ENCODE assay signal across 26 mouse cellular contexts in the genomic region with DNA sequence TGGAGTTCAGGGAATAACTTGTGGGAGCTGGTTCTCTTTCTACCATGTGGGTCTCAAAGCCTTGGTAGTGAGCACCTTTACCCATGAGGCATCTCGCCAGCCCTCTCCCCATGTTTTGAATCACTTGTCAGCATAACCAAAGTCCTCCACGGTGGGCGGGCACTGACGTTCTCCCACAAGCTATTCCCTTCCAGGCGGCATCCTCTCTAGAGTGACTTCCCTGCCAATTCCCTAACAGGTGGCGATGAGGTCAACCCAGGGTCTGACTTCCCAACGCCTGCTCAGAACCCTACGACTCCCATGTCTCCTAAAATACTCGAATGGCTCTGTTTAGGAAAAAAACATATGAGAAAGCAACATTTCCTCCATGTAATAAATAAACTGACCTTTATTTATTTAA. TPM values are rescaled to one million over a fixed set of nuclear protein-coding genes. Genes with fewer than 3 reads are reported as not detected.
DNase-seq lines count a peak whose midpoint lies in the region; ATAC-seq and TF ChIP-seq lines count a peak whose summit lies in the region.
"Had no signal": no experiment of that assay in that cellular context is flagged by ENCODE, and none has a peak within 500 bp of the region (broad histone marks: within the 10 kb centered on the region; RNA-seq: fewer than 3 reads in every experiment).

No protein-coding gene starts in this region.

- peak; percentile 24 for DNase-seq in kidney, adult 18-20 months
- DNase-seq in limb, embryonic 14.5 days (ENCODE audit: low spot score) = peak; percentile 12
- DNase-seq in limb, embryonic 10.5 days (ENCODE audit: low spot score) = no peak
- DNase-seq in kidney, postnatal 25 days = peak; percentile 61 to 64
- DNase-seq in adrenal gland, adult 8-10 months = no peak
- no peak for DNase-seq in lung, adult 2 months
- DNase-seq: adrenal gland, postnatal 10 days; B cell, adult 2 months; cerebellum, adult 11 months; cerebellum, adult 2 months; cerebellum, adult 9-11 months; cerebellum, postnatal 25 days; forebrain, postnatal 0 days; gastrocnemius, adult 2 months; gastrocnemius, postnatal 14 days; heart, adult 11 months had no signal

- TF ChIP-seq CTCF in lung, adult 2 months (IDR thresholded peaks at IDR 0.05; ENCODE audit: insufficient read depth, low read length) = no peak

- ATAC-seq in kidney, embryonic 16.5 days (ENCODE audit: low FRiP score, low TSS enrichment) = no peak
- ATAC-seq in limb, embryonic 14.5 days (ENCODE audit: low FRiP score, low read depth) = no peak
- ATAC-seq: CD4-positive, CD25-positive, alpha-beta regulatory T cell, adult 4 months; forebrain, embryonic 14.5 days; forebrain, postnatal 0 days had no signal

- no peak overlapping the region for H3K27ac ChIP-seq in kidney, embryonic 16.5 days (ENCODE audit: low read length)
- no peak overlapping the region for H3K27ac ChIP-seq in limb, embryonic 14.5 days (replicated peaks; ENCODE audit: low read depth, low read length)
- H3K27ac ChIP-seq in limb, embryonic 10.5 days = no peak overlapping the region
- H3K27ac ChIP-seq: embryonic facial prominence, embryonic 12.5 days; embryonic facial prominence, embryonic 15.5 days; gastrocnemius, adult 2 months; hindbrain, embryonic 12.5 days; hindbrain, embryonic 15.5 days had no signal

- no peak overlapping the region for H3K9ac ChIP-seq in kidney, embryonic 16.5 days (replicated peaks; ENCODE audit: low read length)
- no peak overlapping the region for H3K9ac ChIP-seq in limb, embryonic 14.5 days (ENCODE audit: low read depth, low read length, severe bottlenecking)
- H3K9ac ChIP-seq: embryonic facial prominence, embryonic 12.5 days; embryonic facial prominence, embryonic 15.5 days; forebrain, postnatal 0 days; hindbrain, embryonic 12.5 days; hindbrain, embryonic 15.5 days had no signal

- no peaks in the 10 kb centered on the region for H3K36me3 ChIP-seq in kidney, embryonic 16.5 days (ENCODE audit: insufficient read depth, low read length)
- no peaks in the 10 kb centered on the region for H3K36me3 ChIP-seq in limb, embryonic 14.5 days (ENCODE audit: control insufficient read depth, insufficient read depth, low read length)
- no peaks in the 10 kb centered on the region for H3K36me3 ChIP-seq in limb, embryonic 10.5 days
- H3K36me3 ChIP-seq: embryonic facial prominence, embryonic 12.5 days; embryonic facial prominence, embryonic 15.5 days; hindbrain, embryonic 12.5 days; hindbrain, embryonic 15.5 days had no signal

- no peak overlapping the region for H3K4me2 ChIP-seq in kidney, embryonic 16.5 days (replicated peaks; ENCODE audit: low read depth, low read length)
- H3K4me2 ChIP-seq in limb, embryonic 14.5 days (replicated peaks; ENCODE audit: low read depth, low read length, severe bottlenecking) = no peak overlapping the region
- H3K4me2 ChIP-seq: embryonic facial prominence, embryonic 12.5 days; embryonic facial prominence, embryonic 15.5 days; heart, embryonic 11.5 days; hindbrain, embryonic 12.5 days; hindbrain, embryonic 15.5 days had no signal

- no peaks in the 10 kb centered on the region for H3K4me1 ChIP-seq in kidney, embryonic 16.5 days (ENCODE audit: insufficient read depth, low read length)
- H3K4me1 ChIP-seq in limb, embryonic 14.5 days (ENCODE audit: control insufficient read depth, insufficient read depth, low read length) = no peaks in the 10 kb centered on the region
- no peaks in the 10 kb centered on the region for H3K4me1 ChIP-seq in limb, embryonic 10.5 days
- no peaks in the 10 kb centered on the region for H3K4me1 ChIP-seq in lung, adult 2 months (ENCODE audit: control insufficient read depth, insufficient read depth, low read length)
- H3K4me1 ChIP-seq: embryonic facial prominence, embryonic 12.5 days; hindbrain, embryonic 12.5 days; hindbrain, embryonic 15.5 days had no signal

- no peaks in the 10 kb centered on the region for H3K9me3 ChIP-seq in kidney, embryonic 16.5 days (ENCODE audit: low read length)
- no peaks in the 10 kb centered on the region for H3K9me3 ChIP-seq in limb, embryonic 14.5 days (ENCODE audit: control insufficient read depth, low read length)
- no peaks in the 10 kb centered on the region for H3K9me3 ChIP-seq in limb, embryonic 10.5 days (replicated peaks)
- H3K9me3 ChIP-seq: embryonic facial prominence, embryonic 12.5 days; embryonic facial prominence, embryonic 15.5 days; hindbrain, embryonic 12.5 days; hindbrain, embryonic 15.5 days had no signal

- no peak overlapping the region for H3K4me3 ChIP-seq in kidney, embryonic 16.5 days (ENCODE audit: low read length)
- no peak overlapping the region for H3K4me3 ChIP-seq in limb, embryonic 14.5 days (replicated peaks; ENCODE audit: low read length)
- no peak overlapping the region for H3K4me3 ChIP-seq in limb, embryonic 10.5 days
- H3K4me3 ChIP-seq in lung, adult 2 months (replicated peaks; ENCODE audit: extremely low read depth, low read depth, low read length) = no peak overlapping the region
- H3K4me3 ChIP-seq: embryonic facial prominence, embryonic 12.5 days; embryonic facial prominence, embryonic 15.5 days; gastrocnemius, adult 2 months; hindbrain, embryonic 12.5 days; hindbrain, embryonic 15.5 days had no signal

- TF ChIP-seq POLR2A in limb, embryonic 14.5 days (IDR thresholded peaks at IDR 0.05; ENCODE audit: borderline replicate concordance, extremely low read depth, insufficient read depth, insufficient read length) = no peak
- TF ChIP-seq POLR2A in lung, adult 2 months (IDR thresholded peaks at IDR 0.05; ENCODE audit: borderline replicate concordance, extremely low read depth, low read depth, low read length) = no peak

- H3K27me3 ChIP-seq in kidney, embryonic 16.5 days (ENCODE audit: insufficient read depth, low read length) = no peaks in the 10 kb centered on the region
- no peaks in the 10 kb centered on the region for H3K27me3 ChIP-seq in limb, embryonic 14.5 days (ENCODE audit: control insufficient read depth, insufficient read depth, low read length)
- no peaks in the 10 kb centered on the region for H3K27me3 ChIP-seq in limb, embryonic 10.5 days (ENCODE audit: low read depth, poor library complexity, severe bottlenecking)
- H3K27me3 ChIP-seq: embryonic facial prominence, embryonic 12.5 days; embryonic facial prominence, embryonic 15.5 days; hindbrain, embryonic 12.5 days; hindbrain, embryonic 15.5 days had no signal

- 54% methylated on average over 9 of the region's 9 CpGs for WGBS in kidney, embryonic 16.5 days
- WGBS in limb, embryonic 14.5 days = 53% methylated on average over 9 of the region's 9 CpGs
- WGBS in limb, embryonic 10.5 days = 57% methylated on average over 9 of the region's 9 CpGs
- 53% methylated on average over 9 of the region's 9 CpGs for WGBS in lung, adult 2 months

RNA-seq across cellular contexts. Expression of gene Ikzf4, which starts 12.1 kb away (rescaled TPM):
- polyA plus RNA-seq in kidney, embryonic 16.5 days (2015; fragmentation: Nextera tagmentation; extraction: Ambion mirVana) = 1.4 and 2.0 TPM in 2 replicates
- polyA plus RNA-seq in limb, embryonic 14.5 days (2012; rRNA removed) = 8.0 and 10.3 TPM in 2 replicates
- 4.6 and 5.2 TPM in 2 replicates for polyA plus RNA-seq in limb, embryonic 14.5 days (2014; fragmentation: Nextera tagmentation; extraction: Ambion mirVana)
- 2.4 and 2.9 TPM in 2 replicates for polyA plus RNA-seq in limb, embryonic 10.5 days (2016; fragmentation: Nextera tagmentation; extraction: Ambion mirVana)
- total RNA-seq in adrenal gland, adult 8-10 months (2022) = 10 to 100 TPM in 1 of 4 experiments, 1 to 10 TPM in 3; 1.6 to 10.8 (median 3.7) TPM
- 2.7 and 4.4 TPM in 2 replicates for polyA plus RNA-seq in lung, adult 2 months (2012; rRNA removed)
- total RNA-seq: common myeloid progenitor, adult 5-6 weeks; MEL had no signal

RNA-seq across cellular contexts. Expression of gene Suox, which starts 16.0 kb away (rescaled TPM):
- polyA plus RNA-seq in kidney, embryonic 16.5 days (2015; fragmentation: Nextera tagmentation; extraction: Ambion mirVana) = 15.9 and 16.3 TPM in 2 replicates
- 17.0 and 17.7 TPM in 2 replicates for polyA plus RNA-seq in limb, embryonic 14.5 days (2012; rRNA removed)
- polyA plus RNA-seq in limb, embryonic 14.5 days (2014; fragmentation: Nextera tagmentation; extraction: Ambion mirVana) = 13.1 and 16.3 TPM in 2 replicates
- polyA plus RNA-seq in limb, embryonic 10.5 days (2016; fragmentation: Nextera tagmentation; extraction: Ambion mirVana) = 11.3 and 12.5 TPM in 2 replicates
- total RNA-seq in adrenal gland, adult 8-10 months (2022) = 10 to 100 TPM; 28.7 to 35.1 (median 31.4) TPM
- polyA plus RNA-seq in lung, adult 2 months (2012; rRNA removed) = 8.9 and 15.3 TPM in 2 replicates

RNA-seq across cellular contexts. Expression of gene Rps26, which starts 31.3 kb away (rescaled TPM):
- 628 and 640 TPM in 2 replicates for polyA plus RNA-seq in kidney, embryonic 16.5 days (2015; fragmentation: Nextera tagmentation; extraction: Ambion mirVana)
- 1,619 and 1,662 TPM in 2 replicates for polyA plus RNA-seq in limb, embryonic 14.5 days (2012; rRNA removed)
- 1,135 and 1,177 TPM in 2 replicates for polyA plus RNA-seq in limb, embryonic 14.5 days (2014; fragmentation: Nextera tagmentation; extraction: Ambion mirVana)
- 592 and 676 TPM in 2 replicates for polyA plus RNA-seq in limb, embryonic 10.5 days (2016; fragmentation: Nextera tagmentation; extraction: Ambion mirVana)
- total RNA-seq in adrenal gland, adult 8-10 months (2022) = 100 to 1,000 TPM; 401 to 777 (median 537) TPM
- 421 and 530 TPM in 2 replicates for polyA plus RNA-seq in lung, adult 2 months (2012; rRNA removed)

RNA-seq across cellular contexts. Expression of gene Rab5b, which starts 38.2 kb away (rescaled TPM):
- polyA plus RNA-seq in kidney, embryonic 16.5 days (2015; fragmentation: Nextera tagmentation; extraction: Ambion mirVana) = 84.4 and 86.0 TPM in 2 replicates
- 88.3 and 96.3 TPM in 2 replicates for polyA plus RNA-seq in limb, embryonic 14.5 days (2012; rRNA removed)
- polyA plus RNA-seq in limb, embryonic 14.5 days (2014; fragmentation: Nextera tagmentation; extraction: Ambion mirVana) = 78.8 and 86.9 TPM in 2 replicates
- polyA plus RNA-seq in limb, embryonic 10.5 days (2016; fragmentation: Nextera tagmentation; extraction: Ambion mirVana) = 54.0 and 68.0 TPM in 2 replicates
- 100 to 1,000 TPM; 126 to 149 (median 145) TPM for total RNA-seq in adrenal gland, adult 8-10 months (2022)
- 80.0 and 109 TPM in 2 replicates for polyA plus RNA-seq in lung, adult 2 months (2012; rRNA removed)

RNA-seq across cellular contexts. Expression of gene Pmel, which starts 46.2 kb away (rescaled TPM):
- 1.5 and 1.7 TPM in 2 replicates for polyA plus RNA-seq in kidney, embryonic 16.5 days (2015; fragmentation: Nextera tagmentation; extraction: Ambion mirVana)
- 3.7 and 3.8 TPM in 2 replicates for polyA plus RNA-seq in limb, embryonic 14.5 days (2012; rRNA removed)
- polyA plus RNA-seq in limb, embryonic 14.5 days (2014; fragmentation: Nextera tagmentation; extraction: Ambion mirVana) = 4.6 and 5.5 TPM in 2 replicates
- 0.25 and 0.55 TPM in 2 replicates for polyA plus RNA-seq in limb, embryonic 10.5 days (2016; fragmentation: Nextera tagmentation; extraction: Ambion mirVana)
- 1 to 10 TPM; 1.1 to 1.7 (median 1.3) TPM for total RNA-seq in adrenal gland, adult 8-10 months (2022)
- 0.36 and 0.51 TPM in 2 replicates for polyA plus RNA-seq in lung, adult 2 months (2012; rRNA removed)
- total RNA-seq: common myeloid progenitor, adult 5-6 weeks; gastrocnemius, adult 2 months had no signal

Comparison
In these comparisons a context has a peak if more than half of its experiments do, and no peak if none do; other contexts are left out.
1. DNase-seq: peak in kidney, adult 18-20 months (single experiment), limb, embryonic 14.5 days (single experiment) and kidney, postnatal 25 days (2 of 2); none in limb, embryonic 10.5 days (single experiment), adrenal gland, adult 8-10 months (single experiment) and lung, adult 2 months (single experiment).